16 mouse cellular contexts compared by ENCODE assay signal in the genomic region with DNA sequence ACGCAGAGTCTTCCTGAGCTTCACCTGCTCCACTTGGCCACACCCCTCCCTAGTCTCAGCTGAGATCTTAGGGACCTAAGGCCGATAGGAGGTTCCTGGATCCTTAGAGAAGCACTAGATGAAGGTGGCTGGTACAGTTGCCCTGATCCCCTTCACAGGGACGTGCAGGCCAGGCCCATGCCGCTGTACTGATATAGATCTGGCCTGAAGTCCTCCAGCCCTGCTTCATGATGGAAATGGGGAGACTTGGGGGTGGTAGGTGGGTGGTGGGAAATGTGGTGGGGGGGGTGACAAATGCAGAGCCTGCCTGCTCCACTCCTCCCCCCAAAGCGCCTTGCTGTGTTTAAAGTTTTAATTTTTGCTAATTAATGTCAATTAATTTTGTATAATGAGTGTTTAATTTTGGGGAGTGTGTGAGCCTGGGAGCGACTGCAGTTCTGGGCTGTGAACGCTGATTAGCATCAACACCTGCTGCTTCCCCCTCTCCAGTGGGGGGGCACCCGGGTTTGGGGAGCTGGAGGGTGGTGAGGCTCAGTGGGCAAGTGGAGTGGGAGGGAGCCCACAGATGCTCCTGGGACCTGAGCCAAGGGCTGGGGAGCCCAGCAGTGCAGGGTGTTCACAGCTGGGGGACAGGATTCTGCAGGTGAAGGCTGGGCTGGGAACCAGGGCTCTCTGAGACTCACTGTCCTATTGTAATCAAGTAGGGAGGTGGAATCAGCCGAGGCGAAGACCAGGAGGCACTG. TPM values are rescaled to one million over a fixed set of nuclear protein-coding genes. Genes with fewer than 3 reads are reported as not detected.
DNase-seq lines count a peak whose midpoint lies in the region; ATAC-seq and TF ChIP-seq lines count a peak whose summit lies in the region.
"Had no signal": no experiment of that assay in that cellular context is flagged by ENCODE, and none has a peak within 500 bp of the region (broad histone marks: within the 10 kb centered on the region; RNA-seq: fewer than 3 reads in every experiment).

No protein-coding gene starts in this region.

- H3K4me2 ChIP-seq in midbrain, embryonic 13.5 days (replicated peaks) = no peak overlapping the region
- no peak overlapping the region for H3K4me2 ChIP-seq in forebrain, embryonic 13.5 days
- H3K4me2 ChIP-seq in intestine, postnatal 0 days (replicated peaks; ENCODE audit: low read depth) = no peak overlapping the region
- H3K4me2 ChIP-seq: liver, embryonic 11.5 days; stomach, embryonic 15.5 days had no signal

- ATAC-seq in midbrain, embryonic 13.5 days = peak; percentile 38; the same call in 1 of the 2 replicates
- peak; percentile 90 for ATAC-seq in forebrain, embryonic 13.5 days
- ATAC-seq in intestine, postnatal 0 days = no peak
- ATAC-seq: hindbrain, postnatal 0 days; lung, postnatal 0 days had no signal

- 0 out of 2 replicates have a peak, but pooled peaks cover 3% of the 10 kb centered on the region for H3K27me3 ChIP-seq in midbrain, embryonic 13.5 days
- peaks cover 28% of the 10 kb centered on the region for H3K27me3 ChIP-seq in midbrain, embryonic 10.5 days (ENCODE audit: low read depth, poor library complexity, severe bottlenecking)
- H3K27me3 ChIP-seq in forebrain, embryonic 13.5 days = no peaks in the 10 kb centered on the region
- no peaks in the 10 kb centered on the region for H3K27me3 ChIP-seq in intestine, postnatal 0 days (replicated peaks; ENCODE audit: control insufficient read depth, insufficient read depth, low read length)
- H3K27me3 ChIP-seq: stomach, embryonic 15.5 days had no signal

- TF ChIP-seq CTCF in intestine, postnatal 0 days (IDR thresholded peaks at IDR 0.05; ENCODE audit: low read depth) = no peak

- H3K4me1 ChIP-seq in midbrain, embryonic 13.5 days (replicated peaks) = peaks cover 13% of the 10 kb centered on the region
- H3K4me1 ChIP-seq in midbrain, embryonic 10.5 days = peaks cover 42% of the 10 kb centered on the region
- H3K4me1 ChIP-seq in forebrain, embryonic 13.5 days = peaks cover 70% of the 10 kb centered on the region
- no peaks in the 10 kb centered on the region for H3K4me1 ChIP-seq in intestine, postnatal 0 days (replicated peaks; ENCODE audit: control insufficient read depth, insufficient read depth, low read length)

- no peaks in the 10 kb centered on the region for H3K36me3 ChIP-seq in midbrain, embryonic 13.5 days
- no peaks in the 10 kb centered on the region for H3K36me3 ChIP-seq in midbrain, embryonic 10.5 days
- H3K36me3 ChIP-seq in forebrain, embryonic 13.5 days (ENCODE audit: poor library complexity, severe bottlenecking) = no peaks in the 10 kb centered on the region
- H3K36me3 ChIP-seq in intestine, postnatal 0 days (ENCODE audit: control insufficient read depth, insufficient read depth) = no peaks in the 10 kb centered on the region
- H3K36me3 ChIP-seq: stomach, embryonic 15.5 days had no signal

- H3K4me3 ChIP-seq in midbrain, embryonic 13.5 days (replicated peaks) = no peak overlapping the region
- no peak overlapping the region for H3K4me3 ChIP-seq in midbrain, embryonic 10.5 days
- no peak overlapping the region for H3K4me3 ChIP-seq in forebrain, embryonic 13.5 days
- H3K4me3 ChIP-seq in intestine, postnatal 0 days (ENCODE audit: low read depth, low read length) = no peak overlapping the region
- H3K4me3 ChIP-seq: stomach, embryonic 15.5 days had no signal

- no peaks in the 10 kb centered on the region for H3K9me3 ChIP-seq in midbrain, embryonic 13.5 days
- H3K9me3 ChIP-seq in midbrain, embryonic 10.5 days (replicated peaks) = no peaks in the 10 kb centered on the region
- H3K9me3 ChIP-seq in forebrain, embryonic 13.5 days (replicated peaks) = no peaks in the 10 kb centered on the region
- H3K9me3 ChIP-seq in intestine, postnatal 0 days (ENCODE audit: control insufficient read depth) = no peaks in the 10 kb centered on the region
- H3K9me3 ChIP-seq: stomach, embryonic 15.5 days had no signal

- 53% methylated on average over 10 of the region's 10 CpGs for WGBS in midbrain, embryonic 13.5 days
- 59% methylated on average over 10 of the region's 10 CpGs for WGBS in midbrain, embryonic 10.5 days
- 34% methylated on average over 10 of the region's 10 CpGs for WGBS in forebrain, embryonic 13.5 days
- WGBS in intestine, postnatal 0 days = 64% methylated on average over 10 of the region's 10 CpGs

- DNase-seq in midbrain, embryonic 10.5 days (ENCODE audit: low spot score) = no peak
- peak; percentile 73 to 75 for DNase-seq in layer of hippocampus, postnatal 14 days (ENCODE audit: low spot score in 2 of 2)
- peak; percentile 24 for DNase-seq in thymus, postnatal 14 days
- DNase-seq in retina, postnatal 1 day = no peak
- no peak for DNase-seq in ovary, adult 18-20 months (ENCODE audit: low spot score)

- no peak overlapping the region for H3K27ac ChIP-seq in midbrain, embryonic 13.5 days
- no peak overlapping the region for H3K27ac ChIP-seq in midbrain, embryonic 10.5 days (replicated peaks)
- peak overlapping the region; percentile 60 for H3K27ac ChIP-seq in forebrain, embryonic 13.5 days
- H3K27ac ChIP-seq in intestine, postnatal 0 days (ENCODE audit: low read depth, low read length) = no peak overlapping the region
- H3K27ac ChIP-seq: hindbrain, postnatal 0 days; stomach, embryonic 15.5 days had no signal

- no peak overlapping the region for H3K9ac ChIP-seq in midbrain, embryonic 13.5 days (replicated peaks)
- H3K9ac ChIP-seq in forebrain, embryonic 13.5 days = no peak overlapping the region
- H3K9ac ChIP-seq in intestine, postnatal 0 days (ENCODE audit: low read depth, low read length) = no peak overlapping the region
- H3K9ac ChIP-seq: stomach, embryonic 15.5 days had no signal

RNA-seq across cellular contexts. Expression of a gene that starts 50.5 kb away (rescaled TPM):
- polyA plus RNA-seq in midbrain, embryonic 13.5 days (2015; fragmentation: Nextera tagmentation; extraction: Ambion mirVana) = 1.8 and 7.2 TPM in 2 replicates
- polyA plus RNA-seq in midbrain, embryonic 10.5 days (2016; fragmentation: Nextera tagmentation; extraction: Ambion mirVana) = 2.2 and 3.5 TPM in 2 replicates
- 77.6 and 83.4 TPM in 2 replicates for polyA plus RNA-seq in forebrain, embryonic 13.5 days (2015; fragmentation: Nextera tagmentation; extraction: Ambion mirVana)
- 10 to 100 TPM; 22.8 to 22.9 TPM for total RNA-seq in layer of hippocampus, postnatal 14 days (2021)
- not detected in 2 replicates for polyA plus RNA-seq in intestine, postnatal 0 days (2015; fragmentation: Nextera tagmentation; extraction: Ambion mirVana)
- total RNA-seq: adrenal gland, postnatal 36 days; granulocyte monocyte progenitor cell, adult 5-6 weeks; megakaryocyte-erythroid progenitor cell, adult 5-6 weeks had no signal
- polyA plus RNA-seq: heart, postnatal 0 days; lung, postnatal 0 days; stomach, embryonic 15.5 days had no signal

Comparison
In these comparisons a context has a peak if more than half of its experiments do, and no peak if none do; other contexts are left out.
1. DNase-seq: peak in layer of hippocampus, postnatal 14 days (2 of 2) and thymus, postnatal 14 days (single experiment); none in midbrain, embryonic 10.5 days (single experiment), retina, postnatal 1 day (single experiment) and ovary, adult 18-20 months (single experiment).